9 mouse cellular contexts compared by ENCODE assay signal in the genomic region with DNA sequence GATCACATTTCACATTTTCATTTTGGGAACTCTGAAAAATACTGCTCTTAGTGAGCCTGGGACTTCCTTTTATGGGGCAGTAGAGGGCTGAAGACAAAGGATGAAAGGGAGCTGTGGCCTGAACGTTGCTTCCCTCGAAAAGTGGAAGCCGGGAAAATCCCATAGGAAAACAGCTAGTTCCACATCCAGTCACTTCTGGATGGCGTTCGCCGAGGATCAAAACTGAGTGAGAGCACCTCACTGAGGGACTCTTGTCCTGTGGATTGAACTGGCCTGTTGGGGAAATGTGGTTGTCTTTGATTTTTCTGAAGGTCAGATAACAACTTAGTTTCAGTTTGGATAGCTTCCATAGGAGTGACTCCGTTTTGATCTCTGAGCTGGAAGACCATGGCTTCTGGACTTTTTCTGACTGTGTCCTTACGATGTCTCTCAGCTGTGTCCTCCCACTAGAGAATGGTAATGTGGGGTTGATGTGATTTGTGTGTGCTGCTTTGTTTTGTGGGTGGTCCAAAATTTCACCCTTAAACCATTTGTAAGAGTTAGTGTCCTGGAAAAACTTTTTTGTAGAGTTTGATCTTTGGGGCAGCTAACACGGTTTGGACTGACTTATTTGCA. TPM values are rescaled to one million over a fixed set of nuclear protein-coding genes. Genes with fewer than 3 reads are reported as not detected.
DNase-seq lines count a peak whose midpoint lies in the region; ATAC-seq and TF ChIP-seq lines count a peak whose summit lies in the region.
"Had no signal": no experiment of that assay in that cellular context is flagged by ENCODE, and none has a peak within 500 bp of the region (broad histone marks: within the 10 kb centered on the region; RNA-seq: fewer than 3 reads in every experiment).

No protein-coding gene starts in this region.

- TF ChIP-seq POLR2A in limb, embryonic 14.5 days (IDR thresholded peaks at IDR 0.05; ENCODE audit: borderline replicate concordance, extremely low read depth, insufficient read depth, insufficient read length): no peak

- H3K36me3 ChIP-seq in kidney, embryonic 14.5 days (ENCODE audit: control insufficient read depth, insufficient read depth, low read length): no peaks in the 10 kb centered on the region
- H3K36me3 ChIP-seq in heart, embryonic 16.5 days (ENCODE audit: control insufficient read depth, insufficient read depth): peaks cover 5% of the 10 kb centered on the region; the same call in 1 of the 2 replicates
- no peaks in the 10 kb centered on the region for H3K36me3 ChIP-seq in limb, embryonic 14.5 days (ENCODE audit: control insufficient read depth, insufficient read depth, low read length)

- H3K9me3 ChIP-seq in kidney, embryonic 14.5 days (ENCODE audit: control insufficient read depth, low read length): peaks cover 3% of the 10 kb centered on the region; the same call in 1 of the 2 replicates
- H3K9me3 ChIP-seq in heart, embryonic 16.5 days (replicated peaks; ENCODE audit: control insufficient read depth, low read length): peaks cover 6% of the 10 kb centered on the region; the same call in 1 of the 2 replicates
- no peaks in the 10 kb centered on the region for H3K9me3 ChIP-seq in limb, embryonic 14.5 days (ENCODE audit: control insufficient read depth, low read length)

- no peaks in the 10 kb centered on the region; the same call in 1 of the 2 replicates for H3K4me1 ChIP-seq in kidney, embryonic 14.5 days (ENCODE audit: control insufficient read depth, insufficient read depth, low read length)
- H3K4me1 ChIP-seq in heart, embryonic 16.5 days (ENCODE audit: control insufficient read depth, insufficient read depth, low read length): peaks cover 17% of the 10 kb centered on the region
- peaks cover 21% of the 10 kb centered on the region for H3K4me1 ChIP-seq in limb, embryonic 14.5 days (ENCODE audit: control insufficient read depth, insufficient read depth, low read length)

- DNase-seq in kidney, adult 8-10 months: no peak
- DNase-seq in adrenal gland, postnatal 36 days: peak; percentile 17 to 38
- no peak for DNase-seq in limb, embryonic 14.5 days (ENCODE audit: low spot score)
- DNase-seq in layer of hippocampus, adult 9-11 months: no peak
- DNase-seq in gastrocnemius, postnatal 10 days: no peak
- DNase-seq in left cerebral cortex, postnatal 25 days (ENCODE audit: low spot score in 2 of 2): no peak
- DNase-seq: lung, postnatal 36 days had no signal

- H3K27ac ChIP-seq in kidney, embryonic 14.5 days (ENCODE audit: low read depth, low read length): no peak overlapping the region; the same call in 1 of the 2 replicates
- peak overlapping the region; percentile 63 for H3K27ac ChIP-seq in heart, embryonic 16.5 days (ENCODE audit: low read length)
- H3K27ac ChIP-seq in limb, embryonic 14.5 days (replicated peaks; ENCODE audit: low read depth, low read length): no peak overlapping the region; the same call in 1 of the 2 replicates

- no peak for ATAC-seq in kidney, embryonic 14.5 days (ENCODE audit: low FRiP score, low TSS enrichment)
- ATAC-seq in heart, embryonic 16.5 days (replicated peaks; ENCODE audit: extremely low read depth, insufficient read depth, low FRiP score): no peak
- no peak for ATAC-seq in limb, embryonic 14.5 days (ENCODE audit: low FRiP score, low read depth)

- H3K4me2 ChIP-seq in kidney, embryonic 14.5 days (replicated peaks; ENCODE audit: low read depth, low read length): peak overlapping the region; percentile 94
- peak overlapping the region; percentile 47 for H3K4me2 ChIP-seq in heart, embryonic 16.5 days (ENCODE audit: low read depth, low read length)
- 0 out of 2 replicates have a peak overlapping the region, but pooled peaks have one; percentile 42 for H3K4me2 ChIP-seq in limb, embryonic 14.5 days (replicated peaks; ENCODE audit: low read depth, low read length, severe bottlenecking)

- H3K4me3 ChIP-seq in kidney, embryonic 14.5 days (ENCODE audit: low read length): 0 out of 2 replicates have a peak overlapping the region, but pooled peaks have one; percentile 69
- peak overlapping the region; percentile 7 for H3K4me3 ChIP-seq in heart, embryonic 16.5 days (ENCODE audit: low read length)
- H3K4me3 ChIP-seq in limb, embryonic 14.5 days (replicated peaks; ENCODE audit: low read length): 0 out of 2 replicates have a peak overlapping the region, but pooled peaks have one; percentile 89

- intact Hi-C loops in left cerebral cortex, postnatal 25 days (cut with DNase I): no loop called here

- no peaks in the 10 kb centered on the region for H3K27me3 ChIP-seq in kidney, embryonic 14.5 days (ENCODE audit: control insufficient read depth, insufficient read depth, low read length)
- no peaks in the 10 kb centered on the region for H3K27me3 ChIP-seq in heart, embryonic 16.5 days (ENCODE audit: control insufficient read depth, insufficient read depth, low read length)
- no peaks in the 10 kb centered on the region for H3K27me3 ChIP-seq in limb, embryonic 14.5 days (ENCODE audit: control insufficient read depth, insufficient read depth, low read length)

- H3K9ac ChIP-seq in kidney, embryonic 14.5 days (ENCODE audit: low read depth, low read length): no peak overlapping the region
- peak overlapping the region; percentile 39 for H3K9ac ChIP-seq in heart, embryonic 16.5 days (ENCODE audit: low read length)
- H3K9ac ChIP-seq in limb, embryonic 14.5 days (ENCODE audit: low read depth, low read length, severe bottlenecking): no peak overlapping the region

- WGBS in kidney, embryonic 14.5 days: 56% methylated on average over 9 of the region's 9 CpGs
- WGBS in heart, embryonic 16.5 days: 60% methylated on average over 9 of the region's 9 CpGs
- 82% methylated on average over 9 of the region's 9 CpGs for WGBS in limb, embryonic 14.5 days

RNA-seq across cellular contexts. Expression of gene Spin1, which starts 2.5 kb away (rescaled TPM):
- 65.8 and 107 TPM in 2 replicates for polyA plus RNA-seq in kidney, embryonic 14.5 days (2014; fragmentation: Nextera tagmentation; extraction: Ambion mirVana)
- 10 to 100 TPM; 73.0 to 80.7 TPM for total RNA-seq in adrenal gland, postnatal 36 days (2021)
- polyA plus RNA-seq in heart, embryonic 16.5 days (2015; fragmentation: Nextera tagmentation; extraction: Ambion mirVana): 50.1 and 50.4 TPM in 2 replicates
- 70.6 and 82.1 TPM in 2 replicates for polyA plus RNA-seq in limb, embryonic 14.5 days (2012; rRNA removed)
- polyA plus RNA-seq in limb, embryonic 14.5 days (2014; fragmentation: Nextera tagmentation; extraction: Ambion mirVana): 115 and 131 TPM in 2 replicates
- 10 to 100 TPM; 26.4 to 30.4 TPM for total RNA-seq in gastrocnemius, postnatal 10 days (2021)
- 100 to 1,000 TPM; 167 to 177 TPM for total RNA-seq in left cerebral cortex, postnatal 25 days (2021)

Comparison
In these comparisons a context has a peak if more than half of its experiments do, and no peak if none do; other contexts are left out.
1. H3K4me2 ChIP-seq: peak in every context shown above with its lines; median percentile 94 in kidney, embryonic 14.5 days; 47 in heart, embryonic 16.5 days; 42 in limb, embryonic 14.5 days.
2. H3K4me3 ChIP-seq: peak in every context shown above with its lines; median percentile 89 in limb, embryonic 14.5 days; 69 in kidney, embryonic 14.5 days; 7 in heart, embryonic 16.5 days.
3. DNase-seq: peak in adrenal gland, postnatal 36 days (2 of 2); none in kidney, adult 8-10 months (0 of 2), limb, embryonic 14.5 days (single experiment), layer of hippocampus, adult 9-11 months (single experiment), gastrocnemius, postnatal 10 days (single experiment) and left cerebral cortex, postnatal 25 days (0 of 2).